Mouse (Mus musculus) lung, adult 18-20 months (tissue): ENCODE results near the gene Kif5a.

Experiments used
- DNase-seq, 2 experiments: peaks; one replicate each; pipeline ENCODE4 v3.0.0; 2022; ENCODE audit warnings: mixed read lengths in 2 of 2

Kif5a gene

GRCm38 (mm10) chr10:127264336-127264735, 1.2 kb upstream of the Kif5a start:
- no peak for DNase-seq

GRCm38 (mm10) chr10:127263631-127264030, 483 bp upstream of the Kif5a start:
- no peak for DNase-seq

DNA sequence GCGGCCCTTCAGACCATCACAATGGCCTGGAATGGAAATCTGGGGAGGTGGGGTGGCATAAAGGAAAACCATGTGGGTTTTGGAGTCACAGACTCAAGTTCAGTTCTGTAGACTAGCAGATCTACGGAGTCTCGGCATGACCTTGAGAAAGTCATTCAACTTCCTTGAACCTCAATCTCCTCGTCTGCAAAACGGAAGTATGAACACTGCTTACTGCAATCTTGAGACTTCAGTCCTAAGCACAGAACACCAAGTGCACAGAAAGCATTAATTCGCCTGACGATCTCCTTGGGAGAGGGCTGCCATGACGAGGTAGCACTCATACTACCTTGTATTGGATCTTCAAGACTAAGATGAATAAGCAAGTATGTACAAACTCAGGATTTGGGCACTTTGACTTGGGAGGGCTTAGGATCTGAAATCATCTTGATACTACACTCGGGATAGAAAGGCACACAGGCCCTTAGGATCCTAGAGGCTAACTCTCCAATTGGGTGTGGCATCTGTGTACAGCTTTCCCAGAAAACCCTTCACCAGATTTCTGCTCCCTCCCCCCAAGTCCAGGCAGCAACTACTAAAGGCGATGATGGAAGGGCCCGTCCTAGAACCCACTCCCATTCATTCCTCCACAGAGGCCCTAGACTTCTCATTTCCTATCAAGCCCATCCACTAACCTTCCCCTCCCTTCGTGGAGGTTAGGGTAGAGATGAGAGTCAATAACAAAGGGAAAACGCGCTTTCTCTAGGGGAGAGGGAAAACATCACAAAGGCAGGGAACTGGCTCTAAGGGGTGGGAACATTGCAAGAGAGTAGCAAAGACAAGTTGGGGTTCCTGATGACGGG, 1.2 kb downstream of the Kif5a start:
- DNase-seq = no peak

GRCm38 (mm10) chr10:127258489-127258888, 4.7 kb downstream of the Kif5a start:
- DNase-seq = no peak

DNA sequence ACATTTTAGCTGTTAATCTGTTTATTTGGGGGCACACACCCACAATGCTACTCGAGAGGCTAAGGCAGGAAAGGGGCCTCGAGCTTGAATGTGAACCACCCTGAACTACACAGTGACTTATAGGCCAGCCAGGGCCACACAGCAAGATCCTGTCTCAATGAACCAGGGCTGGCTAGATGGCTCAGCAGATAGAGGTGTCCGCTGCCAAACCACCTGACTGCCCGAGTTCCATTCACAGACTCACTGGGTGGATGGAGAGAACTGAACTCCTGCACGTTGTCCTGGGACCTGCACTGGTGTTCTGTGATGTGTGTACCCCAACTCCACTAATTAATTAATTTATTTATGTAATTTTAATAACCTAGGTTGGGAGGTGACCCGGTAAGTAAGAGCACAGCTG, 5.4 kb downstream of the Kif5a start:
- no peak for DNase-seq

DNA sequence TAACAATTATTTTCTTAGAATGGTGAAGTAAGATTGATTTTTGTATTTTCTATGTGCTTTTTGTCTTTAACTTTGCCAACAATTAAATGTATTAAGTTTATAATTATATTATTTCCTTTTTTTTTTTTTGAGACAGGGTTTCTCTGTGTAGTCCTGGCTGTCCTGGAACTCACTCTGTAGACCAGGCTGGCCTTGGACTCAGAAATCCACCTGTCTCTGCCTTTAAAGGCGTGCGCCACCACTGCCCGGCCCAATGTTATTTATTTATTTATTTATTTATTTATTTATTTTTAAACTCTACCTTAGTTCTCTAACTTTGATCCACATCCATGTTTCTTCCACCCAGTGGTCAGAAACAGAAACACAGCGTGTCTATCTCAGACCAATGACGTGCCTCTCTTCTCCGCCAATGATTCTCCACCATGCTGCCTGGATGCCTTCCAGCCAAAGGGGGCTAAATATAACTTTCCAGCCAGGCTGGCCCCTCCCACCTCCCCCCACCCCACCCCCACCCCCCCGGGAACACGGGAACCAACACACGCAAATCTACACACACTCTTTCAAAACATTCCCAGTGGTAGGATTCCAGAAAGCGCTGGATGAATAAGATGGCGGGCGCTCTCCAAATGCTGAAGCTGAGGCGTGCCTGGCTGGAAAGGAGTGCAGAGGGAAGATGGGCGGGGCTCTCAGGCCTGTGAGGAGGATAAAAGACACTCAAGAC, 7.4 kb downstream of the Kif5a start:
- DNase-seq = peak; percentile 24 to 48

DNA sequence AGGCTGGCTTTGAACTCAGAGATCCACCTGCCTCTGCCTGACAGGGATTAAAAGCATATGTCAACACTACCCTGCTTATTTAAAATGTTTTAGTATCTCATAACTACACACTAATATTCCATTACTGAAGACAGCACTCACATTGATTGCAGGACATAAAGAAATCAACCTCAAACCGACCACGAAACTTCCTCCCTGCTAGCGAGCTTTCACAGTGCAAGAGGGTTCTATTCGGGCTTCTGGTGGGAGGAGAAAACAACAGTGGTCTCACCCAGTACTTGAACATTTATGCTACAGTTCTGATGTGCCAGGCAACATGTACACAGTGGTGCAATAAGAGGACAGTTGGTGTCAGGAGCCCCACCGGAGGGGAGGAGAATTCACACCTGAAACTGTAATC, 12.3 kb downstream of the Kif5a start:
- DNase-seq = no peak

- DNase-seq = no peak
These were observed 24.8 kb downstream of the Kif5a start for GRCm38 (mm10) chr10:127238241-127238824.

DNA sequence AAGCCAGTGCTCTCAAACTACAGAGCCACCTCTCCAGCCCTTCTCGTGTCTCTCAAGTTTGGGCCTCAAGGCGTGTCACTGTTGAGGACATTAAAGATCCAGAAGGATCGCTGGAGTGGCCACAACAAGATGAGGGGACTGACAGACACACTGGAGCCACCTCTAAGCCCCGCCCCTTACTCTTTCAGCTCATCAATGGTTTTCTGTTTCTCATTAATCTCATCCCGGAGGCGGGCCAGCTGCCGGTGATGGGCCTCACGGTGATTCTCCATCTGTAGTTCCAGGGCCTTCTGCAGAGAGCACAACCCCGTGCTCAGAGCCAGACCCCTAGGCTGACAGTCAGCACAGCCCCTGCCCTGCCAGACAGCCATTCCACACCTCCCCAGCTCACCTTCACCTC, 26.6 kb downstream of the Kif5a start:
- DNase-seq = no peak

DNA sequence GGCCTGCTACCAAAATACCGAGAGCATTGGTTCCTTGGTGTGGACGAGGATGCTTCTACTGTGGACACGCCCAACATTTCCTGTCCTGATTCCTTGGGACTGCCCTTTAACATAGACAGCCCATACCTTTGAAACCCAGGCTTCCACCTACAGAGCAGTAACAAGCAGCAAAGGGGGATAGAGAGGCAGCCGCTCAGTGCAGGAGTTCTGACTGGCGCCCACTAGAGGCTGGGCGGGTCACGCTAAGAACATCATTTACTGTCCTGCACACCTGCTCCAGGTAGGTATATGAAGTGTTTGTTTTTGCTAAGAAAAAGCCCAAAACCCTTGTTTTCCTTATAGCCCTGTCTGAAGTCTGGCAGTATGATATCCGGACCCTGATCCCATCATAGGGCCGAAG, 30.0 kb downstream of the Kif5a start:
- no peak for DNase-seq

- DNase-seq = no peak
These were observed 31.4 kb downstream of the Kif5a start for GRCm38 (mm10) chr10:127231741-127232140.

- DNase-seq = no peak
These were observed 32.5 kb downstream of the Kif5a start for GRCm38 (mm10) chr10:127230693-127231092.

GRCm38 (mm10) chr10:127228897-127229296, 34.3 kb downstream of the Kif5a start:
- DNase-seq = peak in 1 of 2 experiments; percentile 42

- no peak for DNase-seq
These were observed 36.0 kb downstream of the Kif5a start for GRCm38 (mm10) chr10:127227163-127227562.

DNA sequence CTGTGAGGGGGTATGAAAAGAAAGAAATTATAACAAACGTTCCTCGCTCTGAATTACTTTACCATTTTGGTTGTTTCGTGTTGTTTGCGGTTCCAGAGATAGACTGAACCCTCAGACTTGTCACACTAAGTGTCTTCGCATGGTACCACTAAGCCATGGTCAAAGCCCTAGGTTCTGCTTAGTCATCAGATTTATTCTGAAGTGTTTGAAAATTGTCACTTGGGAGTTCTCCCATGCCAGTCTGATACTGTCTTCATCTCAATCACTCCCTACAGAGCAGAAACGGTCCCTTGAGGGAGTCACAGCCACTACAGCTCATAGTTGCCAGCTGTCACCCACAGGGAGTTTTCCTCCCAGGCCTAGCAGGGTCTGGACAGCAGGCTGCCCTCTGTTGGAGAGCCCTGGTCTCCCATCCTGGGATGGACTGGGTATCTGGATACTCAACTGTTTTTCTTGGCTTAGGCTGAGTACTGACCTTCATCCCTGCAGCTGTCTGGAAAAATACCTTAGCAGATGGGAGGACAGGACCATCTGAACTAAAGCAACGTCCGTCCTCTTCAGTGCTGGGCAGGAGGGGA, 36.7 kb downstream of the Kif5a start:
- peak in 1 of 2 experiments; percentile 11 for DNase-seq

GRCm38 (mm10) chr10:127225732-127226131, 37.4 kb downstream of the Kif5a start:
- no peak for DNase-seq

GRCm38 (mm10) chr10:127225213-127225612, 37.9 kb downstream of the Kif5a start:
- DNase-seq = no peak

DNA sequence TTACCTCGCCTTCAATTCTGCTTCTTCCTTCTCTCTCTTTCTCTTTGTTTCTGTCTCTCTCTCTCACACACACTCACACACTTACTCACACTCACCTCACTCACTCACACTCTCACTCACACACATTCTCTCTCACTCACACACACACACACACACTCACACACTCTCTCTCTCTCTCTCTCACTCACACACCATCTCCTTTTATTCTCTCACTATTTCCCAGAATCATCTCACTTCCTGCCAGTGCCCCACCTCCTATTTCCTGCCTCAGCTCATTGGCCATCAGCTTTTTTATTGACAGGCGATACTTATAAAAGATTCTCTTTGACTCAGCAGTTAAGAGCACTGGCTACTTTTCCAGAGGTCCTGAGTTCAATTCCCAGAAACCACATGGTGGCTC, 44.8 kb downstream of the Kif5a start:
- DNase-seq = no peak

DNA sequence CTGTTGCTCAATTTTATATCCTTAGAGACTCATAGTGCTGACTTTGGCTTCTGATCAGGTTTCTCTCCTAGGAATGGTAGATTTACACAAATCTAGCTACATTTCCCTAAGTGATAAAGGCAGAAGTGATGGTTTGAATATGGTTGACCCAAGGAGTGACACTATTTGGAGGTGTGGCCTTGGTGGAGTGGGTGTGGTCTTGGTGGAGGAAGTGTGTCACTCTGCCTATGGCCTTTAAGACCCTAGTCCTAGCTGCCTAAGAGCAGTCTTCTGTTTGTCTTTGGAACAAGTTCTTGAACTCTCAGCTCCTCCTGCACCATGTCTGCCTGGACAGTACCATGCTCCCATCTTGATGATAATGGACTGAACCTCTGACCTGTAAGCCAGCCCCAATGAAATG, 46.0 kb downstream of the Kif5a start:
- no peak for DNase-seq

DNA sequence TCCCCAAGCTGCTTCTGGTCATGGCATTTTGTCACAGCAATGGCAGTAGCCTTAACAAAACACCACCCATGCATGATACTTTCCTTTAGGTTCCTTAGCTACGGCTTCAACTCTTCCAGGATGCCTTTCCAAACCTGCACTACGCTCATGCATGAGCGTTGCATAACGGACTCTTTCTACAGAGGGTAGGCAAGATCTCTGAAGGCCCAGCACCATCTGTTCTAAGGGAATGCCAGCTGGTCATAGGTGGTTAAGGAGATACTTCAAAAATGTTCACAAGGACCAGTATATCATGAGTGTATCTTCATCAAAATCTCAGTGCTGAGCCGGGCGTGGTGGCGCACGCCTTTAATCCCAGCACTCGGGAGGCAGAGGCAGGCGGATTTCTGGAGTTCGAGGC, 46.7 kb downstream of the Kif5a start:
- DNase-seq = no peak

- no peak for DNase-seq
These were observed 48.7 kb downstream of the Kif5a start for GRCm38 (mm10) chr10:127214422-127214803.

DNA sequence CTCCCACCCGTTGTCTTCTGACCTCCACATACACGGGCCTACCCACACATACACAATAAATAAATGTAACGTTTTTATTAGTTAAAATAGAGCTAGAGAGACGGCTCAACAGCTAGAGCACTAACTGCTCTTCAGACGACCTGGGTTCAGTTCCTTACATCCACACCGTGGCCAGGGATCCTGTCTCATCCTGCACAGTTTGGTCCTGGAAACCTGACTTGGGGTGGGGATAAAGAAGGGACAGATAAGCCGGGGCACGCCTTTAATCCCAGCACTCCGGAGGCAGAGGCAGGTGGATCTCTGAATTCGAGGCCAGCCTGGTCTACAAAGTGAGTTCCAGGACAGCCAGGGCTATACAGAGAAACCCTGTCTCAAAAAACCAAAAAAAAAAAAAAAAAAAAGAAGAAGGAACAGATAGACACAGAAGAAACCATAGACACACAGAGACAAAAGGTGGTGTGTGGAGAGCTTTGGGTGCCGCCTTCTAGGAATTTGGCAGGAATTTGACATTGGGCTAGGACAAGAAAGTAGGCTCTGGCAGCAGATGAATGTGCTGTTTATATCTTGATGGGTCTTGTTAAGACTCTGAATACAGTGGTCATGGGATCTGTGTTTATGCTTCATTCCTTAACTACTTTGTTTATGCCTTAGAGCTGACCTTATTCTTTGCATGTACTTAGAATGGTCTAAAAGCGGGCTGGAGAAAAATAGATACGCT, 49.3 kb downstream of the Kif5a start:
- DNase-seq = no peak

DNA sequence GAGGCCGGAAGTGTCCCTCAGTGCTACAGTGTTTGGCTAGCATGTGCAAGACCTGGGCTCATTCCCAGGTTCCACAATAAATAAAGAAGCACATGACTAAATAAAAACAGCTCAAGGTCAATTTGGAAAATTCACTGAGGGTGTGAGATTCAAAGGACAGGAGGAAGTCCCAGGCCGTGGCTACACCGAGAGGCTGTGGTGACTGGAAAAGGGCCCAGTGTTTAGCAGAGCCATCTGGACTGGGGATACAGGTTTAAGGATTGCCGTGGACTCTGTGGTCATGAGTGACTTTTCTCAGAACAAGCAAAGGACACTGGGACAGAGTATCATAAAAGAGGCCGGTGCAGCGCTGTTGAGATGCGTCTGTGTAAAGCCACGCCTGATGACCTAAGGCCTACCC, 49.9 kb downstream of the Kif5a start:
- DNase-seq = no peak
